Mouse (Mus musculus): ENCODE data around the gene Tle6.
"Not testable (repeated sequence)": the region's sequence is repeated elsewhere in the genome, so short reads cannot be mapped to it uniquely, and the experiment has no call there.

The Tle6 gene

DNA sequence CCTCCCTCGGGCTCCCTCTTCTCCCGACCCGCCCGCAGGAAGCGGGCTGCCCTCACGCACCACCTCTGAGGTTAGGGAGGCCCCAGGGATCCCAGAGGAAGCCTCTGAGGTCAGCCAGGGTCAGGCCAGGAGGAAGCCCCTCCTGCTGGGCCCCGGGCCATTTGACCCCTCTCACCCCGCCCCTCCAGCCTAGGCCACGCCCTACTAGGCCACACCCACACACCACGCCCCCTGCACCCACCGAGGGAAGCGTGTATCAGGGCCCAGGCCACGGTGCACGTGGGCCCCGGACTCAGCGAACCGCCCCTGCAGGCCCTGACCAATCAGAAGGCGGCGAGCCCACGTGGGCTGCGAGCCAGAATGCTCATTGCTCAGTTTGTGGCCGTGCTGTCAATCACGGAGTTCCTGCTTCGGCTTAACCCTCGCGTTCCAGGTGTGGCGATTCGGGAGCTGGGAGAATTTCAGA is at the start of gene Tle6:
Gene Tle6, minus strand, starts transcription at position 336 of the 466 bp plus-strand sequence.
- peak; percentile 98 for DNase-seq

GRCm38 (mm10) chr10:81648803-81649775 is 48.2 kb upstream of the Tle6 start, which contains the start of gene Gm10778:
Gene Gm10778, plus strand, starts transcription at chr10:81649059.
- peak; percentile 95 for DNase-seq

- DNase-seq = no peak
Measured at GRCm38 (mm10) chr10:81646015-81646555, 45.2 kb upstream of the Tle6 start.

GRCm38 (mm10) chr10:81645391-81645790 is 44.5 kb upstream of the Tle6 start:
- DNase-seq = no peak

DNA sequence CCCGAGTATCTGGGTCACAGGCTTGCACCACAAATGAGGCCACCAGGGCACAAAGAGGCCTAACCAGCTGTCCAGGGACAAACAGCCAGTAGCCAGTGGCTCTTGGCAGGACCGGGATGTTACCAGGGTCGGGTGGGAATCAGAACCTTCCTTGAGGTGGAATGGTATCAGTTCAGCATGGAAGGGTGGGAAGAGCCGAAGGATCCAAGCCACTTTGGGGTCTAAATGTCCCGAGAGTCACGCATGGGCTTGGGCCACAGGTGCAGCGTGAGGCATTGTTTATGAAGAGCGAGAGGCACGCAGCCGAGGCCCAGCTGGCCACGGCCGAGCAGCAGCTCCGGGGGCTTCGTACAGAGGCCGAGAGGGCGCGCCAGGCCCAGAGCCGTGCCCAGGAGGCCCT is 43.8 kb upstream of the Tle6 start:
- no peak for DNase-seq

DNA sequence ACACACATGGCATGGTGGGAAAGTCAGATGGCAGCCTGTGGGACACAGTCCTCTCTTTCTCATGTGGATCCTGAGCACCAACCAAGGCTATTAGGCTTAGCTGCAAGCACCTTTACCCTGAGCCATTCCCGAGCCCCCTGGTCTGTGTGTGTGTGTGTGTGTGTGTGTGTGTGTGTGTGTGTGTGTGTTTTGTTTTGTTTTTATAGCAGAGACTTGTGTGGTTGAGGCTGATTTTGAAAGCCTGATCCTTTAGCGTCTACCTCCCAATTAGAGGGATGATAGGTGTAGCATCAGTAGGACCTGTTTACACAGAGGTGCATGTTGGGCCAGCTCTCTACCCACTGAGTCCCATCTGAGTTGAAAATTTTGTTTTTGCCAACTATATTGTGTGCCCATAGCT is 43.3 kb upstream of the Tle6 start:
- DNase-seq = no peak

DNA sequence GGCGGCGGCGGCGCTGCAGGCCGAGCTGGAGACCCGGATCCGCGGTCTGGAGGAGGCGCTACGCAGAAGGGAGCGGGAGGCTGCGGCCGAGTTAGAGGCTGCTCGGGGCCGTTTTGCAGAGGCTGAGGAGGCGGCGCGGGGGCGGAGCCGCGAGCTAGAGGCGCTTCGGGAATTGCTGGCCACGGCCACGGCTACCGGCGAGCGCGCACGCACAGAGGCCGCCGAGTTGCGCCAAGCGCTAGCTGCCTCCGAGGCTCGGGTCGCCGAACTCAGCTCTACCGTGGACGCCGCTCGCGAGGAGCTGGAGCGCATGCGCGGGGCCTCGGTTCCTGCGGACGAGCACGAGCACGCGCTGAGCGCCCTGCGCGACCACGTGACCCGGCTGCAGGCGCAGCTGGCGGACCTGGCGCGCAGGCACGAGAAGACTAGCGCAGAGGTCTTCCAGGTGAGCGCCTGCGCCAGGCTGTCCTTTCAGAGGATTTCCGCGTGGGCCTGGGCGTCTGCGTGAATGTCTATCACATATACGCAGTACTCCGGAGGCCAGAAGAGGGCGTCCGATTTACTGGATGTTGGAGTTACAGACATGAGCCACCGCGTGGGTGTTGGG is 42.7 kb upstream of the Tle6 start:
- DNase-seq = peak; percentile 96

DNA sequence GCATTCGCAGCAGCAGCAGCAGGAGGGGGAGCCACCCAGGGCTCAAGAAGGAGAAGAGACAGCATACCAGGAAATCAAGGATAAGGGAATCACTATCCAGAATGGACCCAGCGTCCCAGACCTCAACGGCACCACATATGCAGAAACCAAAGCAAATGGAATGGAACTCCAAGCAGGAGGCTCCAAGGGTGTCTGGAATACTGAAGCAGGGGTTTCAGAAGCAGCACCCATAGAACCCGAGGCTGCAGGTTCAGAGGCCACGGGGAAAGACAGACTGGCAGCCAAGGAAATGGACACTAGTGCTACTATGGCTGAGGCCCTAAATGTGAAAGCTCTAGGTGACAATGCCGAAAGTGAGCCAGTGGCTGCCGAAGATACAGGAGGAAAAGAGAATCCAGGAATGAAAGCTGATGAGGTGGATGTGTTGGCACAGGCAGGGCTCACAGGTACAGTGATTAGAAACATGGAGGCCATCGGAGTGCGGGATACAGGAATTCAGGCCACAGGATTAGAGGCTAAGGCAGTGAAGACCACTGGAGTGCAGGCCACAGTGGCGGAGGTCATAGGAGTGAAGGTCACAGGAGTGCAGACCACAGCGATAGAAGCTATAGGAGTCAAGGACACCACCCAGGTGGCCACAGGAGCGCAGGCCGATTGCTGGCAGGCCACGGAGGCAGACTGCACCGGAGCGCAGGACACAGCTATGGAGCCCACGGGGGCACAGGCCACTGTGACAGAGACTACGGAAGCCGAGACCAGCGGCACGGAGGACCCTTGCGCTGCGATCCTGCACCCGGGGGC is 42.0 kb upstream of the Tle6 start:
- no peak for DNase-seq

- no peak for DNase-seq
Measured at GRCm38 (mm10) chr10:81641978-81642647, 41.2 kb upstream of the Tle6 start.

- no peak for DNase-seq
Measured at GRCm38 (mm10) chr10:81641566-81641965, 40.7 kb upstream of the Tle6 start.

GRCm38 (mm10) chr10:81640825-81641224 is 40.0 kb upstream of the Tle6 start:
- DNase-seq = not testable (repeated sequence)

DNA sequence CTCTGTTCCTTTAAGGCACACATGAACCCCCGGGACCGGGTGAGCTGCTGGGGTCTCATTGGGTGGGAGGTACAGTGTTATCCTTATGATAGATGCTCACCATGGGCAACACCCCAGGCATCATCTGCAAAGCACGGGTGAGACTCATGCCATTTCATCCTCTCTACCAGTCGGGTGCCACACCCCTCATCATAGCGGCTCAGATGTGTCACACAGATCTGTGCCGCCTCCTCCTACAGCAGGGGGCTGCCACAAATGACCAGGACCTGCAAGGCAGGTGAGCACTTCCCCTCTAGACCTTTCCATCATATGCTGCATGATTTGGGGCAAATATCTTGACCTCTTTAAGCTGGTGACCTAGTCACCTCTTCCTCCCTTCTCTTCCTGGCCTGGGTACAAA is 37.2 kb upstream of the Tle6 start:
- DNase-seq = no peak

- no peak for DNase-seq
Measured at GRCm38 (mm10) chr10:81636338-81636737, 35.5 kb upstream of the Tle6 start.

GRCm38 (mm10) chr10:81633253-81634099 is 32.6 kb upstream of the Tle6 start:
- peak; percentile 92 for DNase-seq

- DNase-seq = no peak
Measured at GRCm38 (mm10) chr10:81628390-81628789, 27.5 kb upstream of the Tle6 start, which contains the start of gene Ankrd24. Gene Ankrd24, plus strand, starts transcription at chr10:81628540.

DNA sequence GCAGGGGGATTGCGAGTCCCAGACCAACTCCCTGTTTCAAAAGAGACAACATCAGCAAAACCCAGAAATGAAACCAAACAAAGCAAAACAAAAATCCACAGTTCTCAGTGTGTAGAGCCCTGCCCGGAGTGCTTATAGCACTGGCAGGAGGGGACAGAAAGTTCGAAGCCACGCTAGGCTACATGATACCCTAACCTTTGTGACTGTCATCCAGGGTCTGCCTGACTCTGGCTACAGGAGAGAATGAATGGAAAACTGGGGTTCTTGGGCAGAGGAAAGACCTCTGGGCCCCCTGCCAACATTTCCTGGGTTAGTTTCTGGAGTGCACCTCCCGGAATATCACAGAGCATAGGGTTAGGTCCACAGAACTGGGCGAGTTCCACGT is 27.0 kb upstream of the Tle6 start:
- peak; percentile 17 for DNase-seq

GRCm38 (mm10) chr10:81626994-81627835 is 26.3 kb upstream of the Tle6 start, which contains the start of gene Sirt6:
Gene Sirt6, minus strand, starts transcription at chr10:81627797.
- peak; percentile 96 for DNase-seq

DNA sequence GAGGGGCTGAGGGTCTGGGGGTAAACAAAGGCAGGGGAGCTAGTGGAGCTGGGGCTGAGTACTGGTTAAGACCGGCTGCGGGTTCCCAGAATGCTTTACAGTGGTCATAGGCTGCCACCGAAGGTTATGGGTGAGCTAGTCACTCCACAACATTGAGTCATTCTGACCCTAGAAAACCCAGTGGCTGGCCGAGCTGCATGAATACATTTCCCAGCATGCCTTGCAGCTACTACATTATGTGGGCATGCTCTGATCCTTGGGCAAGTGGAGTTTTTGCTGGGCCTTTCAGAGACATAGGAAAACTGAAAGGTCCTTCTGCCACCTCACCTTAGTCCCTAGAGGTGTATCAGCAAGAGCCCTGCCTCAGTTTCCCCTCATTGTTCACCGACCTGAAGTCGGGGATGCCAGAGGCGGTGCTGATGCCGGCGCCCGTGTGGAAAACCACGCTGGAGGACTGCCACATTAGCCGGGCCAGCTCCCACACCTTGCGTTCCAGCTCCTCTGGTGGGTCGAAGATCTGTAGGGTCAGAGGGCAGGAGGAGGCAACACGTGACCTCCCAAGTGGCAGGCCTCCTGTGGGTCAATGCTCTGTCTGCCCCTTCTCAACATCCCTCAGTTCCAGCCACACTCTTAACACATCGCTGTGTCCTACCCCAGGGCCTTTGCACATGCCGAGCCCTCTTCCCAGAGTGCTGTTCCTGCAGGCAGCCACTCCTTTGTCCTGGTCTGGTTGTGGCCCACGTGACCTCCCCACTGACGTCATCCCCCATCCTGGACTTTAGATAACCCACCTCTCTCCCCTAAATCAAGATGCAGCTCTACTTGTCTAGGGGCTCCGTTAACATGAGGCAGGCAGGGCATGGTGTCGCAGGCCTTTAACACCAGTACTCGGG is 25.5 kb upstream of the Tle6 start:
- no peak for DNase-seq

DNA sequence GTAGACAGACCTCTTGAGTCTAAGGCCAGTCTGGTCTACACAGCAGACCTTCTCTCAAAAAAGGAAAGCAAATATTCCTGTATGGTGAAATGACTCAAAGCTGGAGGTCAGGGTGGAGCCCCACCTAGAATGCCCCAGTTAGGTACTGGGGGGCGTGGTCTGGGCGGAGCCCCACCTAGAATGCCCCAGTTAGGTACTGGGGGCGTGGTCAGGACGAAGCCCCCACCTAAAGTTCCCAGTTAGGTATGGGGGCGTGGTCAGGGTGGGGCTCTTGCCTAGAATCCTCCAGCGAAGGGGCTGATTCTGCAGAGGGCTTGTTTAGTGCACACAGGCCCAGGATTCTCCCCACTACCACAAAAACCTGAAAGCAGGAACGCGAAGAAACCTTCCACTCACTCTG is 22.6 kb upstream of the Tle6 start:
- no peak for DNase-seq

Data from lung, postnatal 36 days (tissue).